Mouse (Mus musculus): ENCODE data around the gene Il31ra.

Il31ra gene

GRCm38 (mm10) chr13:112506766-112507165 is 87.4 kb downstream of the Il31ra start:
- DNase-seq: no peak

GRCm38 (mm10) chr13:112505436-112505835 is 88.7 kb downstream of the Il31ra start:
- no peak for DNase-seq

- no peak for DNase-seq
These were observed 90.3 kb downstream of the Il31ra start for GRCm38 (mm10) chr13:112503846-112504245.

GRCm38 (mm10) chr13:112500466-112500865 is 93.7 kb downstream of the Il31ra start:
- DNase-seq: no peak

- DNase-seq: no peak
These were observed 94.1 kb downstream of the Il31ra start for GRCm38 (mm10) chr13:112500027-112500426.

- no peak for DNase-seq
These were observed 99.6 kb downstream of the Il31ra start for GRCm38 (mm10) chr13:112494590-112494989.

GRCm38 (mm10) chr13:112492285-112492678 is 101.9 kb downstream of the Il31ra start:
- no peak for DNase-seq

GRCm38 (mm10) chr13:112491636-112492284 is 102.4 kb downstream of the Il31ra start:
- DNase-seq: no peak

- no peak for DNase-seq
These were observed 104.1 kb downstream of the Il31ra start for GRCm38 (mm10) chr13:112490036-112490435.

GRCm38 (mm10) chr13:112486676-112487075 is 107.5 kb downstream of the Il31ra start:
- DNase-seq: no peak

GRCm38 (mm10) chr13:112486236-112486635 is 107.9 kb downstream of the Il31ra start:
- no peak for DNase-seq

GRCm38 (mm10) chr13:112483015-112483414 is 111.1 kb downstream of the Il31ra start:
- no peak for DNase-seq

- no peak for DNase-seq
These were observed 111.6 kb downstream of the Il31ra start for GRCm38 (mm10) chr13:112482525-112482924.

GRCm38 (mm10) chr13:112479926-112480325 is 114.2 kb downstream of the Il31ra start:
- no peak for DNase-seq

- no peak for DNase-seq
These were observed 115.1 kb downstream of the Il31ra start for GRCm38 (mm10) chr13:112479032-112479431.

GRCm38 (mm10) chr13:112473757-112474755 is 120.1 kb downstream of the Il31ra start:
- no peak for DNase-seq

- DNase-seq: no peak
These were observed 121.6 kb downstream of the Il31ra start for GRCm38 (mm10) chr13:112472401-112473023.

GRCm38 (mm10) chr13:112471201-112471600 is 123.0 kb downstream of the Il31ra start:
- no peak for DNase-seq

All from cerebellum, adult 8-10 months (tissue).